Mouse (Mus musculus) T-cell, adult 2 months (primary cell): ENCODE measurements around the gene Fam57a.
"Not testable (repeated sequence)": the region's sequence is repeated elsewhere in the genome, so short reads cannot be mapped to it uniquely, and the experiment has no call there.

Experiments used
- DNase-seq: peaks from one replicate; pipeline ENCODE4 v3.0.0; 2022; ENCODE audit warnings: low spot score

The Fam57a gene

GRCm38 (mm10) chr11:76180146-76180540 lies 672 bp downstream of the Fam57a start:
- no peak for DNase-seq

DNA sequence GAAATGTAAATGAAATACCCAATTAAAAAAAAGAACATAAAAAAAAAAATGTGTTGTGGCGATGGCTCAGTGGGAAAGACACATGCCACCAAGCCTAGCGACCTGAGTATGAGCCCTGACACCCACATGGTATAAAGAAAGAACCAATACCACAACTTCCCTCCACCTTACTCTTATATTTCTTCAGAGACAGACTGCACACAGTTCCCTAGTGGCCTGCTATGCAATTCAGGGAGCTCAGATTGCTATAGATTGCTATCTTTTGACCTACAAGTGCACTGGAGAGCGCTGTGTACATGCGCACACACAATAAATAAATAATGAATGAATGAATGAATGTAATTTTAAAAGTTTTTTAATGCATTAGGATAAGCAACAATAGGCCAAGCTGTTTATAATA lies 4.3 kb downstream of the Fam57a start:
- no peak for DNase-seq

DNA sequence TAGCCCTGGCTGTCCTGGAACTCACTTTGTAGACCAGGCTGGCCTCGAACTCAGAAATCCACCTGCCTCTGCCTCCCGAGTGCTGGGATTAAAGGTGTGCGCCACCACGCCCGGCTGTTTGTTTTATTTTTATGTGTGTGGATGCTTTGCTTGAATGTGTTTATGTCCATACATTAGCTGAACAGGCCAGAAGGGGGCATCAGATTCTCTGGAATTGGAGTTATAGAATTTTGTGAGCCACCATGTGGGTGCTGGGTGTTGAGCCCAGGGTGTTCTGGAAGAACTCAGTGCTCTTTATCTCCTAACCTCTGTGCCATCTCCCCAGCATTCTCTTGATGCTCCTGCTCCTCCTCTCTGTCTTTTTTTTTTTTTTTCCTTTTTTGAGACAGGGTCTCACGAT lies 7.4 kb downstream of the Fam57a start:
- DNase-seq = no peak

DNA sequence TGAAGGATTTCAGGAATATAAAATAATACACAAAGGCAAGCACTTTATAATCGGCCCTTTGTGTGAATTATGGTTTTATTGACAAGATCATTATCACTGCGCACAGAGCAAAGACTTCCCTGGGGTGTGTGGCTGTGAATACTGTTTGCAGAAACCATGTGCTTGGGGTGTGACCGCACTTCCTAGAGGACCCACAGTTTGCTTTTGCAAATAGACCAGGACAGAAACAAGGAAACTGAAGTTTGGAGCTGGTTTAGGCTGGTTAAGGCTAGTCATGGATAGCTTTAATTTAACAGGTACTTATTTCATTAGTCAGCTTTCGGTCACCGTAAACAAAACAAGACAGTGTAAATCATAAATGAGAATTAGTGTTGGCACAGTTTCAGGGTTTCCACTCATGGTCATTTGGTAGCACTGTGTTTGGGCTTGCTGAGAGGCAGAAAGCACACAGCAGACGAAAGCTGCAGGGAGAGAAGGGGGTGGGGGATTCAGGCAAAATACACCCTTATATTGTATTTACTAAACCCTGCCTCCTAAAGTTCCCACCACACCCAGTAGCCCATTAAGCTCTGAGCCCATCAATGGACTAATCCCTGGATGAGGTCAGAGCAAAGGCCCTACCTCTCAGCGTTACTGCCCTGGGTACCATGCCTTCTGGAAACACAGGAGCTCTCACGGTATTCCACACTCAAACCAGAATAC lies 17.0 kb downstream of the Fam57a start:
- no peak for DNase-seq

- DNase-seq = no peak
Measured at GRCm38 (mm10) chr11:76196977-76197469, 17.6 kb downstream of the Fam57a start.

DNA sequence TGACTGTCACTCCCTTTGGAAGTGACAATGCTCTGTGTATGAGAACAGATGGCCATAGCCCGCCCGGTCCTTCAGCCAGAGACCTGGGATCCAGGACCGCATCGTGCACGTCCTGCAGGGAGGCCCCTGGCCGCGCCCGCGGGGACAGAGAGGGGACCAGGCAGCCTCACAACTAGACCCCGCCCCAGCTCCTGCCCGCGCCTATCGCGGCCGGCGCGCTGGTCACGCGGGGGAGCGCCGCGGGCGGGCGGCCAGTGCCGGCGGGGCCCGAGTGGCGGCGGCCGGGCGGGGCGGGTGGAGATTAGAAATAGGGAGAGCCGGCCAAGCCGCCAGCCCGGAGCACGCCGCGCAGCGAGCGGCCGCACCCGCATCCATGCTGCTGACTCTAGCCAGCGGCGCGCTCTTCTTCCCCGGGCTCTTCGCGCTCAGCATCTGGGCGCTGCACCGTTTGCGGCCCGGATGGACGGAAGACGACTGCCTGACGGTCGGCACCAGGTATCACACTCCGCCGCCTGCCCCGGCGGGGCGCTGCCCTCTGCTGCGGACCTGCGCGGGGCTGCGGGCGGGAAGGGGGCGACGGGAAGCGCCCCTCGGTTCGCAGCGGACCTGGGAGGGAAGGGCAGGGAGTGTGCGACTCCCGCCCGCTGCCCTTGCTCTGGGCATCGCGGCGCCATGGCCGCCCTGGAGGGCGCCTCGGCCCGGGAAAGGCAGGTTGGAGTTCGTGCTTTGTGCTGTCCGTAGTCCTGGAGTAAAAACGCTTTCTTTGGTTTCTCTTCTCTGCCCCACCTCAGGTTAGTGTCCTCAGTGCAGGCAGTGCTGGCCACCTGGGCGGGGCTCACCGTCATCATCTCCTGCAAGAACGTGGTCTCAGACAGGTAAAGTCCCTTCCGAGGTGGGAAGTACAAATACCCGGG lies 22.5 kb downstream of the Fam57a start:
- DNase-seq = peak; percentile 42

DNA sequence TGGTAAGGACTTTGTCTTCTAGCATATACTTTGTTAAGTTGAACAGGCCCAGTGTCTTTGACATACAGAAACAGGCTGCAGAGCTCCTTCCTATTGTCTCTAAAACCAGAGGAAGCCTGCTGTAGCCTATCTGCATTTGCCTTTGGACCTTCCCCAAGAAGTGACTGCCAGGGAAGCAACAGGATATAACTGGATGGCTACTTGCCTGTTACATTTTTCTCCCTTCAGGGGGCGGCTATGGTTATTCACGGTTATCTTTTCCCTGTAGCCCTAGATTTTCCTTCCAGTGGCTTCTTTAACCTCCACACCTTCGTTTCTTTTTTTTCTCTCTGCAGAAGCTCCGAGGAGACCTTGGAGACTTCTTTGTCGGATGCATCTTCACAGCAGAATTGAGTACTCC lies 27.3 kb downstream of the Fam57a start:
- DNase-seq = no peak

GRCm38 (mm10) chr11:76210228-76210985 lies 30.9 kb downstream of the Fam57a start:
- DNase-seq = no peak

GRCm38 (mm10) chr11:76211595-76211994 lies 32.1 kb downstream of the Fam57a start:
- DNase-seq = not testable (repeated sequence)

DNA sequence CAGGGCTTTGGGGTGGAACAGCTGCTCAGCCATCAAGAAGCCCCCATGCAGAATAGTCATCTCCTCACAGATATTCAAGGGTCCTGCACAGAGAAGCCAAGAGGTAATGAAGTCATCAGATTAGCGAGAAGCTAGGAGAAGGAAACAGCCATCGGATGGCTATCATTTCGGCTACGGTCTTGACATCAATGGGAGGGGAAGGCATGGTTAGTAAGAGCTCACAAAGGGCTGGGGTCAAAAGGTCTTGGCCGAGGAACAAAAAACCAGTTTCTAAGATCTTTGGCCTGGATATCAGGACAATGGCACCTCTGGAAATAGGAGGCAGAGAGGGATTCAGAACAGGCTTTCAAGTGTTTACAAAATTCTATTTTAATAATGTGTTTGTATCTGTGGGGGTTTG lies 34.4 kb downstream of the Fam57a start:
- no peak for DNase-seq

GRCm38 (mm10) chr11:76215011-76215410 lies 35.5 kb downstream of the Fam57a start:
- DNase-seq = no peak

DNA sequence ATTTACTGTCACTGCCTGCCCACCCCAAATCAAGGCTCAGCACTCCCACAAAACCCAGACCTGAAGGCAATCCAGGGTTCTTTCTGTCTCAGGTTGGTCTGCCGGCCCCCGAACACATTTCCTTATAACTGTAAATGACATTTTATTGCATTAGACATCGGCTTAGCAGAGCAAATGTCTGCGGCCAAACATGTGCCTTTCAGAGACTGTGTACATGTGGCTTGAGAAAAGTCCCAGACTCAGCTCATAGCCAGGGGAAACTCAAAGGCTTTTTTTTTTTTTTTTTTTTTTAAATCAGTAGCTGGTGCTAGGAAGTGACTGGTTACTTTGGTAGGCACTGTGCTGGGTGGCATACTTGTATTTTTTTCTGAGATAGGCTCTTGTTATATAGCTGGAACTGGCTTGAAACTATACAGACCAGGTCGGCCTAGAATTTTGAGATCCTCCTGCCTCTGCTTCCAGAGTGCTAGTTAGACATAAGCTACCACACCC lies 36.6 kb downstream of the Fam57a start:
- no peak for DNase-seq

- DNase-seq = no peak
Measured at GRCm38 (mm10) chr11:76216681-76217389, 37.4 kb downstream of the Fam57a start.

- peak; percentile 97 for DNase-seq
Measured at GRCm38 (mm10) chr11:76217390-76217800, 37.9 kb downstream of the Fam57a start, which contains the start of the genes Dbil5 and Gemin4. Gene Dbil5 (plus strand): TSS chr11:76217608. Gene Gemin4 (minus strand): TSS chr11:76217664.

DNA sequence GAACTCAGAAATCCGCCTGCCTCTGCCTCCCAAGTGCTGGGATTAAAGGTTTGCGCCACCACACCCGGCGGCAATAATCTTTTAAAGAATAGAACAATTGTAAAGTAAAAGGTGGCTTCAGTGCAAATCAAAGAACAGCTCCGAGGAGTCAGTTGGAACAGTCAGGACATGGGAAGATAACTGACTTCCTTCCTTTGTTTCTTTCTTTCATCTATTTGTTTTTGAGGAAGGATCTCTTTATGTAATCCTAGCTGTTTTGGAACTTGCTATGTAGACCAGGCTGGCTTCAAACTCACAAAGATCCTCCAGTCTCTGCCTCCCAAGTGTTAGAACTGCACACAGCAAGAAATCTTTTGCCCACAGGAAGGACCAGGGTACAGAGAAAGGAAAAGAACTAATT lies 45.2 kb downstream of the Fam57a start:
- no peak for DNase-seq

- DNase-seq = no peak
Measured at GRCm38 (mm10) chr11:76225051-76225450, 45.6 kb downstream of the Fam57a start.

- no peak for DNase-seq
Measured at GRCm38 (mm10) chr11:76236136-76236535, 56.7 kb downstream of the Fam57a start.

DNA sequence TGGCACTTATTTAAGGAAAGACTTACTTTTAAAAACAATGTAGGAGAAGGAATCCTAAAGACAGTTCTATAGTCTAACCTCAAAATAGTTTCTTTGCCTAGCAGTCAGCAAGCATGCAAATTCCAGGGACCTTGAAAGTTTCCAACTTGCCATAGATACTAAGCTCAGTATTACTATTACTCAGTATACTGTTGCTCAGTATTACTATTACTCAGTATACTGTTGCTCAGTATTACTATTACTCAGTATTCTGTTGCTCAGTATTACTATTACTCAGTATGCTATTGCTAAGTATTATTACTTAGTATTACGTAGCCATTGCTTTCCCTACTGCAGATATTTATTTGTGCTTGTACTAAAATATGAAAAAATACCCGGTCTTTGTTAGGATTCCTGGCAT lies 60.3 kb downstream of the Fam57a start:
- DNase-seq = no peak

DNA sequence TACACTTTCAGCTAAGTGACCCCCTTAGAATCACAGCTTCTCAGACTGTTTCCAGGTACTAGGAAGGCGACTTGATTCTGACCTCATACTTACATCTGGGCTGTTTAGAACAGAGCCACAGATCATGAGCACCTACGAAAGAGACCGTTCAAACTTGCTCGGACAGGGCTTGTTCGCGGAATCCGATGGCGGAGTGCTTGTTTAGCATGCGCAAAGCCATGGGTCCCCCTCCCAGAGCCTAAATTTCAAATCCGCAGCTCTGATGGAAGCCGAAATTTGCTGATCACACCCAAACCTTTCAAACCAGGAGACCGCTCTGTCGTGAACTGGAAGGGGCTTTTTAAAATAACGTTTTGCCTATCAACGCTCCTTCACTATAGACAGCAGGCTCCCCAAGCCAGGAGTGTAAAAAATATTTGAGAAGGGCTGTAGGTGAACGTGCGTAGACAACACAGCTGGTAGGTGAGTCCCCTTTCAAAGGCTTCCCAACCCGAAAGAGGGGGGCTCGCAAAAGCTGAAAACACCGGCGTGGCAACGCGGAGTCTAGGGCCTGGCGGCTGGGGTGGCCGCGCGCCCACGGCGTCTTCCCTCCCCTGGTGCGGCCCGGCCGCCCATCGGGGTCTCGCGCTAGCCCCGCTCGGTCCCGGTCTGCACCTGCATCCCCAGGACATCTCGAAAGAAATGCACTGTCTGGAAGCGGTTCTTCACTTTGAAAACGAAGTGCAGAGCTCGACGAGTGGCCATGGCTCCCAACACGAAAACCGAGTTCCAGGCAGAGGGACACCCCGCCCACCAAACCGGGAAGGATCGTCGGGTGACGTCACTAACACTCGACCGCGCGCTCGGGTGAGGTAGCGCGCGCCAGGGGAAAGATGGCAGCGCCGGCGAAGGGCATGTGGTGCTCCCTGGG lies 63.7 kb downstream of the Fam57a start, which contains the start of the genes Mrm3 and Glod4:
Gene Mrm3, plus strand, starts transcription at position 815 of the 910 bp plus-strand sequence.
Gene Glod4, minus strand, starts transcription at position 825 of the 910 bp plus-strand sequence.
- peak; percentile 87 for DNase-seq
